Comparison of ENCODE assay signal across 8 mouse cellular contexts in the genomic region with DNA sequence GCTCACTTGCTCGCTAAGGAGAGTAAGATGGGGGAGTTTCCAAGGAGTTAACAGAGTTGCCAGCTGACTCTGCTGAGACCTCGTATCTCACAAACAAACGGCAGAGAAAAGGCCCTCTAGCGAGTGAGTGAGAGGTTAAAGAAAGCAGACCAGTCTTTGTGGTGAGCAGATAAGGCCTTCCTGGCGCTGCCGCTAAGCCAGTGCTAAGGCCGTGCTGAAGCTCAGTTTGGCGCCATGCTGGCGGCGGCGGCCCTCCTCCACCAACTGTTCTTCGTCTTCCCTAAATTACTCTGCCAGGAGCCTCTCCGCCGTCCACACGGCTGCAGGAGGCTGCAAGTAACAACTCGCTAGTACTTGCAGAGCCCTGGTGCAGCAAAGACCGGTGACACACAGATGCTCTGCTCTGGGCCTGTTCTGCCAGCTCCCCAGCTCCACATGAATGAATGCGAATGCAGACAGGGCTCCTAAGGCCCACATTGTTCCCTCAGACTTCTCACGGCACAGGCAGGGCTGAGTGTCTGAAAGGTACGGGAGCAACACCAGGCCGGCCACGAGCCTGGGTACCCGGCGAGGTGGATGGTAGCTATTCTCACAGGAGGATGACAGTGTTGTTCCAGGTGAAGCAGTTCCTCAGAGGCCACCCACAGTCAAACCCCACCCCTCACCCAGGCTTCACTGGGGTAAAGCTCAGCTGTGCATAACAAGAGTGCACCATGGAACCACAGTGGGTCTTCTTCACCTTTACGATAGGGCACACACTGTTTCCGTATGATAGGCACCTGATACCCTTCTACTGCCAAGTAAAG. TPM values are rescaled to one million over a fixed set of nuclear protein-coding genes. Genes with fewer than 3 reads are reported as not detected.
A peak's percentile ranks its signal among the peaks of the same experiment; 100 is the strongest.
DNase-seq lines count a peak whose midpoint lies in the region; ATAC-seq lines count a peak whose summit lies in the region.

No protein-coding gene starts in this region.

- WGBS in lung, embryonic 15.5 days: 22% methylated on average over 26 of the region's 26 CpGs
- 17% methylated on average over 26 of the region's 26 CpGs for WGBS in embryonic facial prominence, embryonic 12.5 days
- WGBS in hindbrain, embryonic 11.5 days: 22% methylated on average over 26 of the region's 26 CpGs
- 17% methylated on average over 26 of the region's 26 CpGs for WGBS in midbrain, embryonic 10.5 days

- peak overlapping the region; percentile 11; the same call in 1 of the 2 replicates for H3K9ac ChIP-seq in lung, embryonic 15.5 days
- peak overlapping the region; percentile 11; the same call in 1 of the 2 replicates for H3K9ac ChIP-seq in embryonic facial prominence, embryonic 12.5 days
- H3K9ac ChIP-seq in hindbrain, embryonic 11.5 days (ENCODE audit: low read depth, low read length): 0 out of 2 replicates have a peak overlapping the region, but pooled peaks have one; percentile 16

- H3K4me1 ChIP-seq in lung, embryonic 15.5 days: peaks cover 9% of the 10 kb centered on the region
- H3K4me1 ChIP-seq in embryonic facial prominence, embryonic 12.5 days: peaks cover 10% of the 10 kb centered on the region
- H3K4me1 ChIP-seq in hindbrain, embryonic 11.5 days (replicated peaks; ENCODE audit: control insufficient read depth, insufficient read depth, low read length): no peaks in the 10 kb centered on the region
- peaks cover 13% of the 10 kb centered on the region for H3K4me1 ChIP-seq in midbrain, embryonic 10.5 days

- H3K9me3 ChIP-seq in lung, embryonic 15.5 days: no peaks in the 10 kb centered on the region
- H3K9me3 ChIP-seq in embryonic facial prominence, embryonic 12.5 days: no peaks in the 10 kb centered on the region
- no peaks in the 10 kb centered on the region for H3K9me3 ChIP-seq in hindbrain, embryonic 11.5 days (ENCODE audit: control insufficient read depth, low read length)
- H3K9me3 ChIP-seq in midbrain, embryonic 10.5 days (replicated peaks): no peaks in the 10 kb centered on the region

- peak overlapping the region; percentile 72 for H3K27ac ChIP-seq in lung, embryonic 15.5 days
- H3K27ac ChIP-seq in embryonic facial prominence, embryonic 12.5 days: peak overlapping the region; percentile 90
- 0 out of 2 replicates have a peak overlapping the region, but pooled peaks have one; percentile 27 for H3K27ac ChIP-seq in hindbrain, embryonic 11.5 days (ENCODE audit: low read depth, low read length)
- H3K27ac ChIP-seq in midbrain, embryonic 10.5 days (replicated peaks): peak overlapping the region; percentile 83

- DNase-seq in lung, postnatal 36 days: no peak
- DNase-seq in hindbrain, embryonic 11.5 days (ENCODE audit: low spot score): peak; percentile 47
- peak; percentile 63 for DNase-seq in midbrain, embryonic 10.5 days (ENCODE audit: low spot score)
- DNase-seq in gastrocnemius, postnatal 14 days: no peak
- DNase-seq in layer of hippocampus, postnatal 10 days (ENCODE audit: low spot score in 2 of 2): no peak
- no peak for DNase-seq in gastrocnemius, postnatal 4 days (ENCODE audit: low spot score in 2 of 2)

- no peak overlapping the region for H3K4me3 ChIP-seq in lung, embryonic 15.5 days
- no peak overlapping the region for H3K4me3 ChIP-seq in embryonic facial prominence, embryonic 12.5 days
- H3K4me3 ChIP-seq in hindbrain, embryonic 11.5 days (ENCODE audit: low read depth, low read length): no peak overlapping the region
- H3K4me3 ChIP-seq in midbrain, embryonic 10.5 days: peak overlapping the region; percentile 27; the same call in 1 of the 2 replicates

- intact Hi-C loops in gastrocnemius, postnatal 14 days (cut with DNase I; ENCODE audit: low total_unique reads): no loop called here

- ATAC-seq in lung, embryonic 15.5 days (ENCODE audit: borderline replicate concordance, extremely low read depth, low FRiP score, low TSS enrichment): peak; percentile 84
- peak; percentile 79 for ATAC-seq in embryonic facial prominence, embryonic 12.5 days (ENCODE audit: insufficient number of reproducible peaks, insufficient read depth, low FRiP score, low TSS enrichment)
- no peak for ATAC-seq in hindbrain, embryonic 11.5 days (ENCODE audit: low FRiP score)

- H3K36me3 ChIP-seq in lung, embryonic 15.5 days: peaks cover 36% of the 10 kb centered on the region
- peaks cover 59% of the 10 kb centered on the region for H3K36me3 ChIP-seq in embryonic facial prominence, embryonic 12.5 days
- H3K36me3 ChIP-seq in hindbrain, embryonic 11.5 days (ENCODE audit: control insufficient read depth, insufficient read depth, low read length): peaks cover 3% of the 10 kb centered on the region; the same call in 1 of the 2 replicates
- peaks cover 52% of the 10 kb centered on the region for H3K36me3 ChIP-seq in midbrain, embryonic 10.5 days

- H3K4me2 ChIP-seq in lung, embryonic 15.5 days: peak overlapping the region; percentile 14; the same call in 1 of the 2 replicates
- 0 out of 2 replicates have a peak overlapping the region, but pooled peaks have one; percentile 13 for H3K4me2 ChIP-seq in embryonic facial prominence, embryonic 12.5 days (replicated peaks)
- no peak overlapping the region for H3K4me2 ChIP-seq in hindbrain, embryonic 11.5 days (replicated peaks; ENCODE audit: low read depth, low read length)

- H3K27me3 ChIP-seq in lung, embryonic 15.5 days: no peaks in the 10 kb centered on the region
- H3K27me3 ChIP-seq in embryonic facial prominence, embryonic 12.5 days: no peaks in the 10 kb centered on the region
- no peaks in the 10 kb centered on the region for H3K27me3 ChIP-seq in hindbrain, embryonic 11.5 days (ENCODE audit: control insufficient read depth, insufficient read depth, low read length)
- no peaks in the 10 kb centered on the region for H3K27me3 ChIP-seq in midbrain, embryonic 10.5 days (ENCODE audit: low read depth, poor library complexity, severe bottlenecking)

RNA-seq across cellular contexts. Expression of gene Ugdh, which starts 19.9 kb away (rescaled TPM):
- polyA plus RNA-seq in lung, embryonic 15.5 days (2015; fragmentation: Nextera tagmentation; extraction: Ambion mirVana): 140 and 146 TPM in 2 replicates
- 146 and 147 TPM in 2 replicates for polyA plus RNA-seq in embryonic facial prominence, embryonic 12.5 days (2016; fragmentation: Nextera tagmentation; extraction: Ambion mirVana)
- 69.0 and 70.3 TPM in 2 replicates for polyA plus RNA-seq in hindbrain, embryonic 11.5 days (2014; fragmentation: Nextera tagmentation; extraction: Ambion mirVana)
- 54.4 and 57.4 TPM in 2 replicates for polyA plus RNA-seq in midbrain, embryonic 10.5 days (2016; fragmentation: Nextera tagmentation; extraction: Ambion mirVana)
- 10 to 100 TPM; 12.0 to 14.4 TPM for total RNA-seq in gastrocnemius, postnatal 14 days (2021)
- 10 to 100 TPM; 27.7 to 33.7 TPM for total RNA-seq in layer of hippocampus, postnatal 10 days (2021)
- total RNA-seq in gastrocnemius, postnatal 4 days (2021): 10 to 100 TPM; 40.8 to 41.9 TPM

RNA-seq across cellular contexts. Expression of gene Lias, which starts 24.6 kb away (rescaled TPM):
- 55.5 and 57.2 TPM in 2 replicates for polyA plus RNA-seq in lung, embryonic 15.5 days (2015; fragmentation: Nextera tagmentation; extraction: Ambion mirVana)
- polyA plus RNA-seq in embryonic facial prominence, embryonic 12.5 days (2016; fragmentation: Nextera tagmentation; extraction: Ambion mirVana): 62.3 and 66.6 TPM in 2 replicates
- polyA plus RNA-seq in hindbrain, embryonic 11.5 days (2014; fragmentation: Nextera tagmentation; extraction: Ambion mirVana): 64.7 and 66.5 TPM in 2 replicates
- polyA plus RNA-seq in midbrain, embryonic 10.5 days (2016; fragmentation: Nextera tagmentation; extraction: Ambion mirVana): 68.0 and 74.1 TPM in 2 replicates
- total RNA-seq in gastrocnemius, postnatal 14 days (2021): 10 to 100 TPM; 43.3 to 50.3 TPM
- 10 to 100 TPM; 37.4 to 38.2 TPM for total RNA-seq in layer of hippocampus, postnatal 10 days (2021)
- total RNA-seq in gastrocnemius, postnatal 4 days (2021): 10 to 100 TPM; 45.3 to 59.0 TPM

RNA-seq across cellular contexts. Expression of gene Rpl9, which starts 24.6 kb away (rescaled TPM):
- 991 and 1,022 TPM in 2 replicates for polyA plus RNA-seq in lung, embryonic 15.5 days (2015; fragmentation: Nextera tagmentation; extraction: Ambion mirVana)
- 958 and 993 TPM in 2 replicates for polyA plus RNA-seq in embryonic facial prominence, embryonic 12.5 days (2016; fragmentation: Nextera tagmentation; extraction: Ambion mirVana)
- polyA plus RNA-seq in hindbrain, embryonic 11.5 days (2014; fragmentation: Nextera tagmentation; extraction: Ambion mirVana): 894 and 900 TPM in 2 replicates
- 851 and 959 TPM in 2 replicates for polyA plus RNA-seq in midbrain, embryonic 10.5 days (2016; fragmentation: Nextera tagmentation; extraction: Ambion mirVana)
- 100 to 1,000 TPM; 571 to 666 TPM for total RNA-seq in gastrocnemius, postnatal 14 days (2021)
- total RNA-seq in layer of hippocampus, postnatal 10 days (2021): 100 to 1,000 TPM; 633 to 651 TPM
- 1,000 to 10,000 TPM; 1,010 to 1,162 TPM for total RNA-seq in gastrocnemius, postnatal 4 days (2021)

Comparison
In these comparisons a context has a peak if more than half of its experiments do, and no peak if none do; other contexts are left out.
1. H3K27ac ChIP-seq: peak in every context shown above with its lines; median percentile 90 in embryonic facial prominence, embryonic 12.5 days; 83 in midbrain, embryonic 10.5 days; 72 in lung, embryonic 15.5 days; 27 in hindbrain, embryonic 11.5 days.
2. DNase-seq: peak in hindbrain, embryonic 11.5 days (single experiment) and midbrain, embryonic 10.5 days (single experiment); none in lung, postnatal 36 days (single experiment), gastrocnemius, postnatal 14 days (single experiment), layer of hippocampus, postnatal 10 days (0 of 2) and gastrocnemius, postnatal 4 days (0 of 2).
3. Peak in every context shown above with its lines, with median percentiles within 50 percentile points of each other: H3K9ac ChIP-seq.